Mouse (Mus musculus) heart, adult 2 months (tissue): ENCODE data around the gene Cdh20.

Source experiments
- CTCF ChIP-seq: fragments of 200-600 bp; IDR thresholded peaks from 2 replicates; pipeline ENCODE4 v1.8.1; 2022; ENCODE audit warnings: antibody characterized with exemption, mild to moderate bottlenecking, moderate library complexity
- POLR2A ChIP-seq: fragments of 200-500 bp; IDR thresholded peaks from 2 replicates; pipeline ENCODE4 v1.6.1; 2011; ENCODE audit warnings: mild to moderate bottlenecking, low read depth, low read length, control low read depth; ENCODE audit not compliant: insufficient read depth

DNA sequence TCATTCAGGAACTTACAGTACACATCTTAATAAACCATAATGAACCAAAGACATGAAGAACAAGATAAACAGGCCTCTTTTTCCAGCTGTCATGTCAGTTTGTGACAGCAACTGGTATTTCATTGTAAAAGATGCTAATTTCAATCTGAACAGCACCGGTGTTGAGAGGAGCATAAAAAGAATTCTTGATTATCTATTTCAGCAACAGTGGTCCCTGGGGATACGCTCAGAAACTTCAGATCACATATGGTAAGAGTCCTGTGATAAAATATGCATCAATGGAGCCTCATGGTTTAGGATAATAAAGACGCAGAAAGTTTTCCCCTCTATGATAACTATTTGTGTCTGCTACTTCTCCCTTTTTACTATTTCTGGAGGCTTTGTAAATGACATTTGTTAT lies 25.2 kb downstream of the Cdh20 start:
- TF ChIP-seq CTCF (no peak), POLR2A (no peak)
